Mouse (Mus musculus): ENCODE data around the gene Pde6b. TPM values are rescaled to one million over a fixed set of nuclear protein-coding genes. Genes with fewer than 3 reads are reported as not detected.

The Pde6b gene
- polyA plus RNA-seq, 1 experiment from 2014 or later, result 0.34 TPM

DNA sequence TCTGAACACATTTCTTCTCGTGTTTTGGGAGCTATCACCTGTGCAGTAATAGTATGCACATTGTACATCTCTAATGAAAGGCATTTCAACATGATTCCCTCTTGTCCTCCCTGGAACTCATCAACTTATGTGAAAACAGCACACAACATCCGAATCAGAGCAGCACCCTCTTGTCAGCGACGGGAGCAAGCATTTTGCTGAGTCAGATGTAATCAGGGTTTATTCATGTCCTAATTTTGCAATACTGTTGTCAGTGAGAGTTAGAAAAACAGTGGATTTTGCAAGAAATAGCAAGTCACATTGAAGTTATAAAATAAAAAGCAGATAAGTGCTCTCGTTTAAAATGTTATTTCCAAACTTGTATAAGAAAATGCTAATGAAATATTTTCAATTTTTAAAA is 14.1 kb upstream of the Pde6b start:
- H3K36me3 ChIP-seq (ENCODE audit: control insufficient read depth, insufficient read depth, low read length), result no peaks in the 10 kb centered on the region
- 75% methylated on average over 5 of the region's 5 CpGs for WGBS
- no peak overlapping the region for H3K27ac ChIP-seq (replicated peaks; ENCODE audit: low read depth, low read length)
- no peak overlapping the region for H3K4me2 ChIP-seq (ENCODE audit: low read length)
- peaks cover 28% of the 10 kb centered on the region for H3K27me3 ChIP-seq (ENCODE audit: control insufficient read depth, insufficient read depth, low read length)
- H3K4me3 ChIP-seq (replicated peaks; ENCODE audit: low read depth, low read length), result no peak overlapping the region
- H3K9ac ChIP-seq (replicated peaks; ENCODE audit: low read length), result no peak overlapping the region
- DNase-seq, result no peak
- peaks cover 2% of the 10 kb centered on the region; the same call in 1 of the 2 replicates for H3K4me1 ChIP-seq (ENCODE audit: control insufficient read depth, insufficient read depth, low read length)
- no peak for ATAC-seq (ENCODE audit: low FRiP score, low TSS enrichment)
- H3K9me3 ChIP-seq (ENCODE audit: control insufficient read depth, low read length), result no peaks in the 10 kb centered on the region

DNA sequence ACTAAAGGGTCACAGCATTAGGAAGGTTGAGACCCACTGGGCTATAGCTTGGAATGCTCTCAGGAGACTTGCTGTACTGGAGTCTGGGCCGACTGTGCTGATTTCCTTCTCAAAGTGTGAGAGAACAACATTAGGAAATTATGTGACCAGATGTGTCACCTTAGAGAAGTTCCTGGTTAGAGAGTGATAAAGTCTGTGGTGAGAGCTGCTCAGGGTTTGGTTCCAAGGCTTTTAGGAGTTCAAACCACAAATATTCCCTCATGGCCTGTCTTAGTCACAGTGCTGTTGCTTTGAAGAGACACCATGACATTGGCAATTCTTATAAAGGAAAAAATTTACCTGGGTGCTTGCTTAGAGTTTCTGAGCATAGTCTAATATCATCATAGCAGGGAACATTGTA is 12.1 kb upstream of the Pde6b start:
- no peaks in the 10 kb centered on the region for H3K4me1 ChIP-seq (ENCODE audit: control insufficient read depth, insufficient read depth, low read length)
- WGBS, result 78% methylated on average over 1 of the region's 1 CpGs

GRCm38 (mm10) chr5:108378346-108378745 is 9.8 kb upstream of the Pde6b start:
- Histone ChIP-seq H3K4me1 (ENCODE audit: control insufficient read depth, insufficient read depth, low read length) (no peaks in the 10 kb centered on the region), H3K9ac (replicated peaks; ENCODE audit: low read length) (no peak overlapping the region), H3K36me3 (ENCODE audit: control insufficient read depth, insufficient read depth, low read length) (no peaks in the 10 kb centered on the region), H3K9me3 (ENCODE audit: control insufficient read depth, low read length) (no peaks in the 10 kb centered on the region), H3K27me3 (ENCODE audit: control insufficient read depth, insufficient read depth, low read length) (no peaks in the 10 kb centered on the region), H3K4me2 (ENCODE audit: low read length) (no peak overlapping the region), H3K27ac (replicated peaks; ENCODE audit: low read depth, low read length) (no peak overlapping the region), H3K4me3 (replicated peaks; ENCODE audit: low read depth, low read length) (no peak overlapping the region)
- WGBS, result 89% methylated on average over 4 of the region's 4 CpGs
- no peak for DNase-seq
- ATAC-seq (ENCODE audit: low FRiP score, low TSS enrichment), result no peak

More for the DNA sequence above, 12.1 kb upstream of the Pde6b start:
- H3K4me2 ChIP-seq (ENCODE audit: low read length), result no peak overlapping the region
- no peak overlapping the region for H3K27ac ChIP-seq (replicated peaks; ENCODE audit: low read depth, low read length)
- DNase-seq (no peak), ATAC-seq (ENCODE audit: low FRiP score, low TSS enrichment) (no peak)
- no peaks in the 10 kb centered on the region for H3K36me3 ChIP-seq (ENCODE audit: control insufficient read depth, insufficient read depth, low read length)
- no peaks in the 10 kb centered on the region for H3K9me3 ChIP-seq (ENCODE audit: control insufficient read depth, low read length)
- no peak overlapping the region for H3K4me3 ChIP-seq (replicated peaks; ENCODE audit: low read depth, low read length)
- H3K9ac ChIP-seq (replicated peaks; ENCODE audit: low read length), result no peak overlapping the region
- H3K27me3 ChIP-seq (ENCODE audit: control insufficient read depth, insufficient read depth, low read length), result peaks cover 8% of the 10 kb centered on the region

- Histone ChIP-seq H3K27me3 (ENCODE audit: control insufficient read depth, insufficient read depth, low read length) (no peaks in the 10 kb centered on the region), H3K9ac (replicated peaks; ENCODE audit: low read length) (no peak overlapping the region), H3K36me3 (ENCODE audit: control insufficient read depth, insufficient read depth, low read length) (no peaks in the 10 kb centered on the region), H3K4me1 (ENCODE audit: control insufficient read depth, insufficient read depth, low read length) (no peaks in the 10 kb centered on the region), H3K4me2 (ENCODE audit: low read length) (no peak overlapping the region), H3K9me3 (ENCODE audit: control insufficient read depth, low read length) (no peaks in the 10 kb centered on the region), H3K4me3 (replicated peaks; ENCODE audit: low read depth, low read length) (no peak overlapping the region), H3K27ac (replicated peaks; ENCODE audit: low read depth, low read length) (no peak overlapping the region)
- no peak for ATAC-seq (ENCODE audit: low FRiP score, low TSS enrichment)
- WGBS, result 90% methylated on average over 2 of the region's 2 CpGs
- no peak for DNase-seq
Measured at GRCm38 (mm10) chr5:108385632-108386031, 2.6 kb upstream of the Pde6b start.

DNA sequence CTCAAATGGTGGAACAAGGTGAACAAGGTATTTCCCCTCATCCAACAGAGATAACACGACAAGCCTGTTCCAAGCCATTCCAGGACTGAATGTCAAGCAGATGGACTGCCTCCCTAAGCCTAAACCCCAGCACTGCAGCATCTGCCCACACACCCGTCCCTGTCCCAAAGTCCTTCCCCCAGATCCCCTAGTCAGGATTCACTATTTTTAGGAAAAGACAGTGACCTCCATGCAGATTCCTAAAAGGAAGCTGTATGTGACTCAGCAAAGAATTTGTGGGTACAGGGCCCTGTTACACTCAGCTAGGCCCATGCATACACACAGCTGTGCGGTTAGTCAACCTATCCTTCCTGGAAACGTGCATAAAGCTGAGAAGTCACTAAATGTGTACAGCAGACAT is 1.7 kb upstream of the Pde6b start:
- ATAC-seq (ENCODE audit: low FRiP score, low TSS enrichment), result no peak
- Histone ChIP-seq H3K4me3 (replicated peaks; ENCODE audit: low read depth, low read length) (no peak overlapping the region), H3K27me3 (ENCODE audit: control insufficient read depth, insufficient read depth, low read length) (no peaks in the 10 kb centered on the region), H3K36me3 (ENCODE audit: control insufficient read depth, insufficient read depth, low read length) (no peaks in the 10 kb centered on the region), H3K4me1 (ENCODE audit: control insufficient read depth, insufficient read depth, low read length) (no peaks in the 10 kb centered on the region), H3K9ac (replicated peaks; ENCODE audit: low read length) (no peak overlapping the region), H3K9me3 (ENCODE audit: control insufficient read depth, low read length) (no peaks in the 10 kb centered on the region), H3K4me2 (ENCODE audit: low read length) (no peak overlapping the region), H3K27ac (replicated peaks; ENCODE audit: low read depth, low read length) (no peak overlapping the region)
- WGBS, result 69% methylated on average over 4 of the region's 4 CpGs
- DNase-seq, result no peak

- Histone ChIP-seq H3K9me3 (ENCODE audit: control insufficient read depth, low read length) (no peaks in the 10 kb centered on the region), H3K4me3 (replicated peaks; ENCODE audit: low read depth, low read length) (no peak overlapping the region), H3K27me3 (ENCODE audit: control insufficient read depth, insufficient read depth, low read length) (no peaks in the 10 kb centered on the region), H3K4me1 (ENCODE audit: control insufficient read depth, insufficient read depth, low read length) (no peaks in the 10 kb centered on the region), H3K9ac (replicated peaks; ENCODE audit: low read length) (no peak overlapping the region), H3K4me2 (ENCODE audit: low read length) (no peak overlapping the region), H3K36me3 (ENCODE audit: control insufficient read depth, insufficient read depth, low read length) (no peaks in the 10 kb centered on the region), H3K27ac (replicated peaks; ENCODE audit: low read depth, low read length) (no peak overlapping the region)
- WGBS, result 79% methylated on average over 3 of the region's 3 CpGs
- ATAC-seq (ENCODE audit: low FRiP score, low TSS enrichment) (no peak), DNase-seq (no peak)
Measured at GRCm38 (mm10) chr5:108389744-108390143, 1.6 kb downstream of the Pde6b start.

DNA sequence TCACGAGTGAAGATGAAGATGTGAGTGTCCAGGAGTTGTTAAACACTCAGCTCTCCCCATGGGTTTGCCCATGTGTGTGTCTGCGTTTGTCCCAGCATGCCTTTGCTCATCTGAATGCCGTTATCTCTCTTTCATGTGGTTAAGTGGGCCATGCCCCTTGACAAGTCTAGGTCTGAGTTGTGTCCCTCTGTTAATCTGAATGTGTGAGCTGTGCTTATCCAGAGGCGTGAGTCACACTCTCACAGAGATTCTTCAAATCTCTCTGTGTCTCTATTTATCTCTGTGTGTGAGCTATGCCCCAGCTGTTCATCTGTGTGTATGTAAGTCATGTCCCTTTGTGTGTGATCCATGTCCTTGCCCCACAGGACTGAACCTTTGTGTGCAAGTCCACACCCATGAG is 15.3 kb downstream of the Pde6b start:
- Histone ChIP-seq H3K36me3 (ENCODE audit: control insufficient read depth, insufficient read depth, low read length) (no peaks in the 10 kb centered on the region), H3K9ac (replicated peaks; ENCODE audit: low read length) (no peak overlapping the region), H3K9me3 (ENCODE audit: control insufficient read depth, low read length) (no peaks in the 10 kb centered on the region), H3K27me3 (ENCODE audit: control insufficient read depth, insufficient read depth, low read length) (no peaks in the 10 kb centered on the region), H3K4me1 (ENCODE audit: control insufficient read depth, insufficient read depth, low read length) (no peaks in the 10 kb centered on the region), H3K27ac (replicated peaks; ENCODE audit: low read depth, low read length) (no peak overlapping the region), H3K4me2 (ENCODE audit: low read length) (no peak overlapping the region), H3K4me3 (replicated peaks; ENCODE audit: low read depth, low read length) (no peak overlapping the region)
- 75% methylated on average over 4 of the region's 4 CpGs for WGBS
- ATAC-seq (ENCODE audit: low FRiP score, low TSS enrichment) (no peak), DNase-seq (no peak)

GRCm38 (mm10) chr5:108405460-108405859 is 17.3 kb downstream of the Pde6b start:
- H3K36me3 ChIP-seq (ENCODE audit: control insufficient read depth, insufficient read depth, low read length), result no peaks in the 10 kb centered on the region
- DNase-seq, result no peak
- no peaks in the 10 kb centered on the region for H3K27me3 ChIP-seq (ENCODE audit: control insufficient read depth, insufficient read depth, low read length)
- no peaks in the 10 kb centered on the region for H3K9me3 ChIP-seq (ENCODE audit: control insufficient read depth, low read length)
- no peak overlapping the region for H3K9ac ChIP-seq (replicated peaks; ENCODE audit: low read length)
- no peak overlapping the region for H3K27ac ChIP-seq (replicated peaks; ENCODE audit: low read depth, low read length)
- no peaks in the 10 kb centered on the region for H3K4me1 ChIP-seq (ENCODE audit: control insufficient read depth, insufficient read depth, low read length)
- 75% methylated on average over 1 of the region's 1 CpGs for WGBS
- ATAC-seq (ENCODE audit: low FRiP score, low TSS enrichment), result no peak
- H3K4me3 ChIP-seq (replicated peaks; ENCODE audit: low read depth, low read length), result no peak overlapping the region
- no peak overlapping the region for H3K4me2 ChIP-seq (ENCODE audit: low read length)

DNA sequence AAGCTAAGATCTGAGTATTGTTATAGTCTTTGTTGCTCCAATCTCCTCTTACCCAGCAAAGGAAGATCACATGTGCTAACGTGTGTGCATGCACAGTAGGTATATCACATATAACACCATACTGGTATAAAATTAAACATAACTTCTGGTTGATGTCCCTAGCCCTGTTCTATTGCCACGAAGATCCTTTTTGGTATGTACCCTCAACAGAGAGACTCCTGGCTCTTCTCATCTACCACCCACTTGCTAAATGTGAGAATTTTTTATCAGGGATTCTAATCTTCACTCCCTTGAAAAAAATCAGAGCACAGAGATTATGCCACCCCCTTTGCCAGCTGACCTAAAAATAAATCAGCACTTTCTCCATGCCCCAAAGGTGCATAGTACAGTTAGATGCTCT is 18.8 kb downstream of the Pde6b start:
- Histone ChIP-seq H3K4me2 (ENCODE audit: low read length) (no peak overlapping the region), H3K4me1 (ENCODE audit: control insufficient read depth, insufficient read depth, low read length) (no peaks in the 10 kb centered on the region), H3K36me3 (ENCODE audit: control insufficient read depth, insufficient read depth, low read length) (no peaks in the 10 kb centered on the region), H3K9ac (replicated peaks; ENCODE audit: low read length) (no peak overlapping the region), H3K4me3 (replicated peaks; ENCODE audit: low read depth, low read length) (no peak overlapping the region), H3K27me3 (ENCODE audit: control insufficient read depth, insufficient read depth, low read length) (no peaks in the 10 kb centered on the region), H3K9me3 (ENCODE audit: control insufficient read depth, low read length) (no peaks in the 10 kb centered on the region), H3K27ac (replicated peaks; ENCODE audit: low read depth, low read length) (no peak overlapping the region)
- no peak for DNase-seq
- no peak for ATAC-seq (ENCODE audit: low FRiP score, low TSS enrichment)
- WGBS, result 75% methylated on average over 2 of the region's 2 CpGs
